7 mouse cellular contexts compared by ENCODE assay signal in genomic region chr9:121995508-121996131, GRCm38 (mm10). TPM values are rescaled to one million over a fixed set of nuclear protein-coding genes. Genes with fewer than 3 reads are reported as not detected.
DNase-seq lines count a peak whose midpoint lies in the region; ATAC-seq and TF ChIP-seq lines count a peak whose summit lies in the region.

No protein-coding gene starts in this region.

- H3K9me3 ChIP-seq in embryonic facial prominence, embryonic 11.5 days (replicated peaks; ENCODE audit: control insufficient read depth, low read length): no peaks in the 10 kb centered on the region
- H3K9me3 ChIP-seq in midbrain, embryonic 12.5 days: no peaks in the 10 kb centered on the region
- H3K9me3 ChIP-seq in stomach, embryonic 15.5 days: no peaks in the 10 kb centered on the region

- H3K4me1 ChIP-seq in bone marrow macrophage, adult 2 months (ENCODE audit: control insufficient read depth, insufficient read depth, low read length): 0 out of 2 replicates have a peak, but pooled peaks cover 2% of the 10 kb centered on the region
- H3K4me1 ChIP-seq in embryonic facial prominence, embryonic 11.5 days (ENCODE audit: control insufficient read depth, insufficient read depth, low read length): no peaks in the 10 kb centered on the region
- H3K4me1 ChIP-seq in midbrain, embryonic 12.5 days: peaks cover 12% of the 10 kb centered on the region
- peaks cover 5% of the 10 kb centered on the region; the same call in 1 of the 2 replicates for H3K4me1 ChIP-seq in stomach, embryonic 15.5 days

- no peaks in the 10 kb centered on the region for H3K27me3 ChIP-seq in embryonic facial prominence, embryonic 11.5 days (ENCODE audit: control insufficient read depth, insufficient read depth, low read length)
- H3K27me3 ChIP-seq in midbrain, embryonic 12.5 days: 0 out of 2 replicates have a peak, but pooled peaks cover 16% of the 10 kb centered on the region
- H3K27me3 ChIP-seq in stomach, embryonic 15.5 days (replicated peaks): no peaks in the 10 kb centered on the region

- peak overlapping the region; percentile 71 for H3K9ac ChIP-seq in embryonic facial prominence, embryonic 11.5 days (replicated peaks; ENCODE audit: low read length)
- peak overlapping the region; percentile 88 for H3K9ac ChIP-seq in midbrain, embryonic 12.5 days (replicated peaks)
- peak overlapping the region; percentile 87 for H3K9ac ChIP-seq in stomach, embryonic 15.5 days

- no peak for TF ChIP-seq CTCF in bone marrow macrophage, adult 2 months (IDR thresholded peaks at IDR 0.05; ENCODE audit: low read depth, low read length)

- no peaks in the 10 kb centered on the region for H3K36me3 ChIP-seq in embryonic facial prominence, embryonic 11.5 days (replicated peaks; ENCODE audit: control insufficient read depth, insufficient read depth, low read depth, low read length)
- no peaks in the 10 kb centered on the region for H3K36me3 ChIP-seq in midbrain, embryonic 12.5 days
- H3K36me3 ChIP-seq in stomach, embryonic 15.5 days: no peaks in the 10 kb centered on the region

- peak; percentile 90 for DNase-seq in embryonic facial prominence, embryonic 11.5 days (ENCODE audit: low spot score)
- DNase-seq in heart, adult 11 months: peak; percentile 98
- DNase-seq in kidney, adult 18-20 months: peak; percentile 91
- DNase-seq in left cerebral cortex, postnatal 4 days: peak; percentile 89

- intact Hi-C loops in left cerebral cortex, postnatal 4 days (cut with DNase I): no loop called here

- under 1% methylated on average over 52 of the region's 53 CpGs for WGBS in embryonic facial prominence, embryonic 11.5 days
- WGBS in midbrain, embryonic 12.5 days: under 1% methylated on average over 52 of the region's 53 CpGs
- WGBS in stomach, embryonic 15.5 days: under 1% methylated on average over 53 of the region's 53 CpGs

- H3K27ac ChIP-seq in bone marrow macrophage, adult 2 months (ENCODE audit: insufficient read depth, low read depth, low read length): no peak overlapping the region
- no peak overlapping the region for H3K27ac ChIP-seq in embryonic facial prominence, embryonic 11.5 days (replicated peaks; ENCODE audit: low read depth, low read length)
- no peak overlapping the region for H3K27ac ChIP-seq in midbrain, embryonic 12.5 days (replicated peaks)
- H3K27ac ChIP-seq in stomach, embryonic 15.5 days: no peak overlapping the region

- no peak for TF ChIP-seq POLR2A in bone marrow macrophage, adult 2 months (IDR thresholded peaks at IDR 0.05; ENCODE audit: borderline replicate concordance, low read depth, low read length)

- peak overlapping the region; percentile 74 for H3K4me3 ChIP-seq in bone marrow macrophage, adult 2 months (ENCODE audit: insufficient read depth, low read length)
- H3K4me3 ChIP-seq in embryonic facial prominence, embryonic 11.5 days (ENCODE audit: low read depth, low read length): peak overlapping the region; percentile 66
- H3K4me3 ChIP-seq in midbrain, embryonic 12.5 days: peak overlapping the region; percentile 91
- H3K4me3 ChIP-seq in stomach, embryonic 15.5 days (replicated peaks): peak overlapping the region; percentile 90

- H3K4me2 ChIP-seq in embryonic facial prominence, embryonic 11.5 days (ENCODE audit: low read depth, low read length): peak overlapping the region; percentile 64
- peak overlapping the region; percentile 93 for H3K4me2 ChIP-seq in midbrain, embryonic 12.5 days (replicated peaks)
- H3K4me2 ChIP-seq in stomach, embryonic 15.5 days: peak overlapping the region; percentile 97

- ATAC-seq in embryonic facial prominence, embryonic 11.5 days (replicated peaks; ENCODE audit: insufficient number of reproducible peaks, low FRiP score, low TSS enrichment, low read depth): peak; percentile 78
- ATAC-seq in midbrain, embryonic 12.5 days (ENCODE audit: low FRiP score, low read depth): peak; percentile 91
- ATAC-seq in stomach, embryonic 15.5 days (ENCODE audit: insufficient read depth, low FRiP score, low read depth): peak; percentile 80

RNA-seq across cellular contexts. Expression of gene Pomgnt2, which starts 1.3 kb away (rescaled TPM):
- polyA plus RNA-seq in bone marrow macrophage, adult 2 months (2012; ENCODE audit: insufficient read depth, insufficient read length, missing spikeins): 1.8 and 2.5 TPM in 2 replicates
- 6.9 and 7.5 TPM in 2 replicates for polyA plus RNA-seq in embryonic facial prominence, embryonic 11.5 days (2014; fragmentation: Nextera tagmentation; extraction: Ambion mirVana)
- 10 to 100 TPM; 31.5 to 35.8 TPM for total RNA-seq in left cerebral cortex, postnatal 4 days (2021)
- polyA plus RNA-seq in midbrain, embryonic 12.5 days (2016; fragmentation: Nextera tagmentation; extraction: Ambion mirVana): 15.3 and 15.4 TPM in 2 replicates
- polyA plus RNA-seq in stomach, embryonic 15.5 days (2015; fragmentation: Nextera tagmentation; extraction: Ambion mirVana): 16.5 TPM in 2 replicates

RNA-seq across cellular contexts. Expression of gene Fam198a, which starts 44.8 kb away (rescaled TPM):
- polyA plus RNA-seq in bone marrow macrophage, adult 2 months (2012; ENCODE audit: insufficient read depth, insufficient read length, missing spikeins): not detected in 2 replicates
- polyA plus RNA-seq in embryonic facial prominence, embryonic 11.5 days (2014; fragmentation: Nextera tagmentation; extraction: Ambion mirVana): 0.35 and 0.38 TPM in 2 replicates
- total RNA-seq in left cerebral cortex, postnatal 4 days (2021): 1 to 10 TPM; 3.1 to 3.5 TPM
- 0.92 and 1.0 TPM in 2 replicates for polyA plus RNA-seq in midbrain, embryonic 12.5 days (2016; fragmentation: Nextera tagmentation; extraction: Ambion mirVana)
- polyA plus RNA-seq in stomach, embryonic 15.5 days (2015; fragmentation: Nextera tagmentation; extraction: Ambion mirVana): 6.4 and 9.0 TPM in 2 replicates
